Mouse (Mus musculus) intestine, embryonic 15.5 days (tissue): ENCODE measurements at regions not wholly inside any gene's neighbourhood (a gene's known extent, or its start where the extent isn't known, plus 50 kb on each side); places are given as distances from the start of the nearest gene placed in this dataset.

Experiments used
- ATAC-seq: fragments of 200-750 bp; cut with Nextera tagmentation; 2 replicates; pipeline ENCODE4 v1.8.0; 2017; ENCODE audit warnings: moderate TSS enrichment, moderate library complexity
- H3K27ac ChIP-seq: fragments of 300-500 bp; sonication (generic); 2 replicates; pipeline ENCODE4 v1.5.1; 2015; ENCODE audit warnings: mild to moderate bottlenecking, inconsistent platforms
- H3K27me3 ChIP-seq: fragments of 300-500 bp; sonication (generic); replicated peaks from 2 replicates; pipeline ENCODE4 v1.6.1; 2015; ENCODE audit warnings: inconsistent platforms
- H3K36me3 ChIP-seq: fragments of 300-500 bp; sonication (generic); 2 replicates; pipeline ENCODE4 v1.6.1; 2015; ENCODE audit warnings: inconsistent platforms
- H3K4me1 ChIP-seq: fragments of 300-500 bp; sonication (generic); replicated peaks from 2 replicates; pipeline ENCODE4 v1.6.1; 2015; ENCODE audit warnings: inconsistent platforms
- H3K4me2 ChIP-seq: fragments of 300-500 bp; sonication (generic); replicated peaks from 2 replicates; pipeline ENCODE4 v1.6.1; 2015; ENCODE audit warnings: mild to moderate bottlenecking, inconsistent platforms
- H3K4me3 ChIP-seq: fragments of 300-500 bp; sonication (generic); replicated peaks from 2 replicates; pipeline ENCODE4 v1.5.1; 2015; ENCODE audit warnings: inconsistent platforms
- H3K9ac ChIP-seq: fragments of 300-500 bp; sonication (generic); 2 replicates; pipeline ENCODE4 v1.6.1; 2015; ENCODE audit warnings: inconsistent platforms
- H3K9me3 ChIP-seq: fragments of 300-500 bp; sonication (generic); 2 replicates; pipeline ENCODE4 v1.6.1; 2016; ENCODE audit warnings: inconsistent platforms
- WGBS: fragments of 180-500 bp; shearing (Covaris S2); methylation state at CpG from one replicate; pipeline ENCODE4 v1.1.7; 2015; 5-methylcytosine and 5-hydroxymethylcytosine counted together

- Histone ChIP-seq H3K4me2 (no peak overlapping the region), H3K9me3 (no peaks in the 10 kb centered on the region), H3K9ac (no peak overlapping the region), H3K27me3 (no peaks in the 10 kb centered on the region), H3K27ac (no peak overlapping the region), H3K36me3 (no peaks in the 10 kb centered on the region), H3K4me3 (no peak overlapping the region), H3K4me1 (0 out of 2 replicates have a peak, but pooled peaks cover 3% of the 10 kb centered on the region)
- ATAC-seq: no peak
- 70% methylated on average over 1 of the region's 1 CpGs for WGBS
Measured at GRCm38 (mm10) chr9:84258488-84258887, 333.5 kb downstream of the Bckdhb start.

DNA sequence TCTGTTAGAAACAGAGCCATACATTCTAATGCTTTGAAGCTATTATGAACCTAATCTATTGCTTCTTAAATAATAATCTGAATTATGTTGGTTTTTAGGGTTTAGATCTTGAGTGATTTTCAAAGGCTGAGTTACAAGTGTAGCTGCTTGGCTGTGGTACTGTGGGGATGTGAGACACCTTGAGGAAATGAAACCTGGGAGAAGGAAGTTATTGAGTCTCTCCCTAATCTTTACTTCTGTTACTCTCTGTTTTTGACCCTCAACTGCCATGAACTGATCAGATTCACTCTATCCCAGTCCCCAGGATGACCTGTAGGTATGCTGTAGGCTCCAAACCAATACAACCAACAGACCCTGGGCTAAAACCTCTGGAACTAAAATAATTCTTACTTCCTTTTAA, 334.8 kb downstream of the Bckdhb start:
- no peaks in the 10 kb centered on the region for H3K36me3 ChIP-seq

DNA sequence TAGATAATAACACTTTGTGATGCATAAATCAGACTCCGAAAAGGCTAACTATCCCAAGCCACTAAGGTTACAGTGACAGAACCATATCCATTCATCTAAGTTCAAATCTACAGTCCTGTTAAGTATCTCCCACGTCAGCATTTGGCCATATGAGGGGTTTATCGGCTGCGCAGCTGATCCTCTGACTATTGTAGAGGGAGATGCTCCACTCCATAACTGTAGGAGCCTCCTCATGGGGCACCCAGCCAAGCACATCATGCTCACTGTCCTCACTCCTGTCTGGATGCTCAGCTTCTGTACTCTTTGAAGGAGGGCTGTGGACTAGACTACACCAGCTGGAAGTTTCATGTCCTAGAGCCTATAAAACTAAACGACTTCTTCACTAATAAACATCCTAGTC, 337.2 kb downstream of the Bckdhb start:
- Histone ChIP-seq H3K36me3 (no peaks in the 10 kb centered on the region), H3K4me2 (no peak overlapping the region), H3K27ac (no peak overlapping the region), H3K4me1 (0 out of 2 replicates have a peak, but pooled peaks cover 3% of the 10 kb centered on the region), H3K9ac (no peak overlapping the region), H3K9me3 (no peaks in the 10 kb centered on the region), H3K4me3 (no peak overlapping the region), H3K27me3 (no peaks in the 10 kb centered on the region)
- no peak for ATAC-seq
- WGBS: 42% methylated on average over 5 of the region's 5 CpGs

More for the DNA sequence above, 334.8 kb downstream of the Bckdhb start:
- no peak overlapping the region for H3K4me2 ChIP-seq
- 0 out of 2 replicates have a peak, but pooled peaks cover 3% of the 10 kb centered on the region for H3K4me1 ChIP-seq
- no peak for ATAC-seq
- no peak overlapping the region for H3K4me3 ChIP-seq
- H3K9ac ChIP-seq: no peak overlapping the region
- no peak overlapping the region for H3K27ac ChIP-seq
- no peaks in the 10 kb centered on the region for H3K9me3 ChIP-seq
- H3K27me3 ChIP-seq: no peaks in the 10 kb centered on the region

DNA sequence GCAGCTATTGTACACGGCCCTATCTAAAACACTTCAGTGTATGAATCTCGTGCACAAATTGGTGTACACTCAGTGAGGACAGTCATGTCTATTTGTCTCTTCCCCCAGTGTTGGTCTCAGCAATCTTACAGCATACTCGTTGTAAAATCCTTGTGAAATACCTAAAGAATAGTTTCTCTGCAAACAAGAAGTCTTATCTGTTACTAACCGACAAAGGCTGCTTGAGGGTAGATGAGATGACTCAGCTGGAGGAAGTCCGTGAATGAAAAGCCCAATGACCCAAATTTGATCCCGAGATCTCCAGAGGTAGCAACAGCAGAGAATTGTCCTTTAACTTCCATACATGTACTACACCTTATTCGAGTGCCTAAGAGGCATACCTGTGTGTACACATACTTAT, 342.0 kb downstream of the Bckdhb start:
- H3K27me3 ChIP-seq: no peaks in the 10 kb centered on the region
- no peak overlapping the region for H3K27ac ChIP-seq
- no peak overlapping the region for H3K4me2 ChIP-seq
- 52% methylated on average over 7 of the region's 7 CpGs for WGBS
- H3K4me3 ChIP-seq: no peak overlapping the region
- 0 out of 2 replicates have a peak, but pooled peaks cover 3% of the 10 kb centered on the region for H3K4me1 ChIP-seq
- no peak for ATAC-seq
- H3K9ac ChIP-seq: no peak overlapping the region
- no peaks in the 10 kb centered on the region for H3K36me3 ChIP-seq
- H3K9me3 ChIP-seq: no peaks in the 10 kb centered on the region

DNA sequence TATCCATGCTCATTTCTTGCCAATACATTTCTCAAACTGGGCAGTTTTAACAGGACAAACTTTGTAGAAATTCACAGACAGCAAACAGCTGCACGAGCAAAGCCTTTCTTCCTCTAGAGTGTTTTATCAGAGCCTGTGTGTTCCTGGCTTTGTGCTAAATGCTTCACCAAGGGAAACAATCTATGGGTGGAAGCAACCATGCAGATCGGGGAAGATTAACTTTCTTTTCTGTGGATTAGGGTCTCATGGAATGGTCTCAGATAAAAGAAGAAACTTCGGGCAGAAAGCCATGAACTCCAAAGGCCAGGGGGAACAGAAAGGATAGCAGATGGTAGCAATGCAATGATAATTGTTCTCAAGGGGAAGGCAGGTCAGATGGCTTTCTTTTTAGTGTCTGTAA, 349.7 kb downstream of the Bckdhb start:
- Histone ChIP-seq H3K4me2 (no peak overlapping the region), H3K27me3 (no peaks in the 10 kb centered on the region), H3K36me3 (no peaks in the 10 kb centered on the region), H3K9me3 (no peaks in the 10 kb centered on the region), H3K4me1 (no peaks in the 10 kb centered on the region), H3K9ac (no peak overlapping the region), H3K4me3 (no peak overlapping the region), H3K27ac (no peak overlapping the region)
- WGBS: 64% methylated on average over 3 of the region's 3 CpGs
- no peak for ATAC-seq

- Histone ChIP-seq H3K4me3 (no peak overlapping the region), H3K36me3 (no peaks in the 10 kb centered on the region), H3K9me3 (no peaks in the 10 kb centered on the region), H3K27ac (no peak overlapping the region), H3K9ac (no peak overlapping the region), H3K27me3 (no peaks in the 10 kb centered on the region), H3K4me1 (no peaks in the 10 kb centered on the region; the same call in 1 of the 2 replicates), H3K4me2 (no peak overlapping the region)
- no peak for ATAC-seq
- 82% methylated on average over 4 of the region's 4 CpGs for WGBS
Measured at GRCm38 (mm10) chr9:84278295-84278694, 353.4 kb downstream of the Bckdhb start.

DNA sequence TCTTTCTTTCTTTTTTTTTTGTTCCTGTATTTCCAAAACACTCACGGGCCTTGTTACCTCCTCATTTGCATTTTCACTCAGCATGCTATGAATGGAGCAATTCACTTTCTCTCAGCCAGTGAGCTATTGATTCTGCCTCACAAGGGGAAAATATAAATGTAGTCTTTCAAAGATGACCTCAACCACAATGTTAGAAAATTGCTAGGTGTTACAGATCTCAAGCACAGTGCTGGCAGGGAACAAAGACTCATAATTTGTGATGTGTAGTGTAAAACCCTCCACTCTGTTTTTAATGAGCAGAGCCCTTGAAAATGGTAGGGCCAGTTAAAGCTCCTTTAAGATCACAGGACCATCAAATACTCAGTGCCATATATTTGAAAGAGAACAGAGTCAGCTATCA, 353.8 kb downstream of the Bckdhb start:
- no peak overlapping the region for H3K4me2 ChIP-seq
- no peak overlapping the region for H3K9ac ChIP-seq
- no peaks in the 10 kb centered on the region for H3K36me3 ChIP-seq
- WGBS: 60% methylated on average over 1 of the region's 1 CpGs
- no peaks in the 10 kb centered on the region for H3K9me3 ChIP-seq
- H3K4me3 ChIP-seq: no peak overlapping the region
- H3K27me3 ChIP-seq: no peaks in the 10 kb centered on the region
- H3K27ac ChIP-seq: no peak overlapping the region
- H3K4me1 ChIP-seq: no peaks in the 10 kb centered on the region; the same call in 1 of the 2 replicates
- ATAC-seq: no peak

GRCm38 (mm10) chr9:84280898-84281297, 356.0 kb downstream of the Bckdhb start:
- ATAC-seq: no peak
- no peak overlapping the region for H3K4me3 ChIP-seq
- no peaks in the 10 kb centered on the region for H3K27me3 ChIP-seq
- H3K4me2 ChIP-seq: no peak overlapping the region
- H3K27ac ChIP-seq: no peak overlapping the region
- no peaks in the 10 kb centered on the region for H3K36me3 ChIP-seq
- no peaks in the 10 kb centered on the region for H3K9me3 ChIP-seq
- 88% methylated on average over 4 of the region's 4 CpGs for WGBS
- no peak overlapping the region for H3K9ac ChIP-seq
- no peaks in the 10 kb centered on the region; the same call in 1 of the 2 replicates for H3K4me1 ChIP-seq

DNA sequence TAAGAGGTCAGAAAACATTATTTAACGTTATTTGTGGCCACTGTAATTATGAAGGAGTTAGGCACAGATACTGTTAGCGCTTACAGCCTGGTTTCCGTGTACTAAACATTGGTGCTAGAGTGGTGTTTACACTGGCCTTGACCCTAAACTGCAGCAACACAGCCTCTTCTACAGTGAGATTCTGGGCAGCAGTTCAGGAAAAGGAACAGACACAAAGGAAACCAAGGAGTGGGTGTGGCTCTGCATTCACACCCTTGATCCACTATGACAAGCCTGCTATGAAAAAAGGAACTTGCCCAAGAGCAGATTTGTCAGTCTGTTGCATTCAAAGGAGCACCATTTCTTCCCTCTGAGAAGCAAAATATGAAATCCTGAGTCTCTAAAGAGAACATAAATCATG, 356.7 kb downstream of the Bckdhb start:
- Histone ChIP-seq H3K27me3 (no peaks in the 10 kb centered on the region), H3K4me3 (no peak overlapping the region), H3K9ac (no peak overlapping the region), H3K4me1 (no peaks in the 10 kb centered on the region; the same call in 1 of the 2 replicates), H3K9me3 (no peaks in the 10 kb centered on the region), H3K27ac (no peak overlapping the region), H3K4me2 (no peak overlapping the region), H3K36me3 (no peaks in the 10 kb centered on the region)
- WGBS: 36% methylated on average over 3 of the region's 3 CpGs
- no peak for ATAC-seq

DNA sequence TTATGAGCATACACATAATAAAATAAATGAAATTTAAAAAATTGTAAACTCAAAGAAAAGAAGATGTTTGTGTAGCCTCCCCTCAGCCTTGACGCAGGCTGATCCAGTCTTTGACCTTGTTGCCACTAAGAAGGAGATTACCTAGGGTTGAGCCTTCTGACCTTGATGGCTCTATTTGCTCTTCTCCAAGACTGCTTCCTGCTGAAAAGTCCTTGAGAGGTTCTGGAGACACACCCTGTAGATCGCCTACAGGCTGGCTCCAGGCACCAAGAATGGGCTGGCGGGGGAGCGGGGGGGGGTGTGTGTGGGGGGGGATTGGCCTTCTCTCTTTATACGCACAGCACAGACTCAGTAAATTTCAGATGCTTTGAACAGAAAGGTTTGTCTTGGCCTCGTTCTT, 358.4 kb downstream of the Bckdhb start:
- H3K9ac ChIP-seq: no peak overlapping the region

DNA sequence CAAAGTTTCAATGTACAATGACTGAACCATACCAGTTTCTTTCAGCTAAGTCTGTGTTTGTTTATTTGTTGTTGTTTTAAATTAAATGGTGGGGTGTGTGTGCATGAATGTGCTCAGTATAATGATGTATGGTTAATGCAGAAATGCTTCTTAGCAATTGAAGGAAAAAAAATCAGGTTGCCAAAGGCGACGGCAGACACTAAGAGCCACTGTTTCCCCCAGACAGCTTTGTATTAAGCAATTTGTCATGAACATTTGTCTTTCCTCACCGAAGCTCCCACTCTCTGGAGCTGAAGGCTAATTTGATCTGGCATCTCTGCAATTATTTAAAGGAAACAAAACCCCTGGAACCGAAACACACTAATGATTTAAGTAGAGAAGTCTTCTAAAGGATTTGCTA, 360.7 kb downstream of the Bckdhb start:
- no peaks in the 10 kb centered on the region for H3K27me3 ChIP-seq
- no peaks in the 10 kb centered on the region for H3K9me3 ChIP-seq
- H3K4me3 ChIP-seq: no peak overlapping the region
- no peak overlapping the region for H3K27ac ChIP-seq
- no peak overlapping the region for H3K9ac ChIP-seq
- no peak overlapping the region for H3K4me2 ChIP-seq
- H3K4me1 ChIP-seq: no peaks in the 10 kb centered on the region; the same call in 1 of the 2 replicates
- no peaks in the 10 kb centered on the region for H3K36me3 ChIP-seq
- WGBS: 44% methylated on average over 4 of the region's 4 CpGs
- ATAC-seq: no peak

More for the DNA sequence above, 358.4 kb downstream of the Bckdhb start:
- no peak for ATAC-seq
- H3K9me3 ChIP-seq: no peaks in the 10 kb centered on the region
- H3K27me3 ChIP-seq: no peaks in the 10 kb centered on the region
- H3K36me3 ChIP-seq: no peaks in the 10 kb centered on the region
- H3K4me1 ChIP-seq: no peaks in the 10 kb centered on the region; the same call in 1 of the 2 replicates
- 79% methylated on average over 6 of the region's 6 CpGs for WGBS
- H3K4me3 ChIP-seq: no peak overlapping the region
- no peak overlapping the region for H3K4me2 ChIP-seq
- H3K27ac ChIP-seq: no peak overlapping the region

- Histone ChIP-seq H3K9ac (no peak overlapping the region), H3K9me3 (no peaks in the 10 kb centered on the region), H3K4me3 (no peak overlapping the region), H3K27ac (no peak overlapping the region), H3K4me1 (no peaks in the 10 kb centered on the region), H3K36me3 (no peaks in the 10 kb centered on the region), H3K27me3 (no peaks in the 10 kb centered on the region), H3K4me2 (no peak overlapping the region)
- ATAC-seq: no peak
- 60% methylated on average over 1 of the region's 1 CpGs for whole genome bisulfite sequencing
Measured at GRCm38 (mm10) chr9:84295891-84296290, 370.9 kb downstream of the Bckdhb start.

DNA sequence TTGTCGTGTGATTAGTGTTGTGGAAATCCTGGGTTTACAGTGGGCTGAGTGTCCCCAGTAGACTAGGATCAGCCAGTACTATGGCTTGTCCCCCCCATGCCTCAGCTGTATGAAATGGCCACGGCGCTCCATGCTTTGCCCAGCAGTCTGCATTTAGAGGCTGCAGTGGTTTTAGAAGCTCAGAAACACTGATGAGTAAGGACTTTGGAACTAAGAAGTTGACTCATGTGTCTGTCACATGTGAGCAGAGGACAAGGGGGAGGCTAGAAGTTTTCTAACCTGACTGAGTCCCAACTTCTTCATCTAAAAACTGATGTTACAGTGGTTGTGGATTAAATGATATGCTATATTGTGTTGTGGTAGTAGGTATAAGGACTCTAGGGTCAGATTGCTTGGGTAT, 371.5 kb downstream of the Bckdhb start:
- H3K27me3 ChIP-seq: no peaks in the 10 kb centered on the region
- ATAC-seq: no peak
- no peaks in the 10 kb centered on the region for H3K36me3 ChIP-seq
- no peaks in the 10 kb centered on the region for H3K4me1 ChIP-seq
- no peaks in the 10 kb centered on the region for H3K9me3 ChIP-seq
- no peak overlapping the region for H3K27ac ChIP-seq
- no peak overlapping the region for H3K4me3 ChIP-seq
- no peak overlapping the region for H3K4me2 ChIP-seq
- no peak overlapping the region for H3K9ac ChIP-seq
- whole genome bisulfite sequencing: 90% methylated on average over 3 of the region's 3 CpGs
